8 mouse cellular contexts compared by ENCODE assay signal in genomic region chr19:46314151-46314601, GRCm38 (mm10). TPM values are rescaled to one million over a fixed set of nuclear protein-coding genes. Genes with fewer than 3 reads are reported as not detected.
DNase-seq lines count a peak whose midpoint lies in the region; ATAC-seq and TF ChIP-seq lines count a peak whose summit lies in the region.

No protein-coding gene starts in this region.

- no peak overlapping the region for H3K27ac ChIP-seq in midbrain, embryonic 10.5 days (replicated peaks)
- H3K27ac ChIP-seq in midbrain, embryonic 14.5 days (replicated peaks; ENCODE audit: low read depth, low read length), result no peak overlapping the region
- H3K27ac ChIP-seq in liver, postnatal 0 days (ENCODE audit: low read depth), result peak overlapping the region; percentile 74

- peaks cover 98% of the 10 kb centered on the region for H3K27me3 ChIP-seq in midbrain, embryonic 10.5 days (ENCODE audit: low read depth, poor library complexity, severe bottlenecking)
- peaks cover 47% of the 10 kb centered on the region for H3K27me3 ChIP-seq in midbrain, embryonic 14.5 days (ENCODE audit: control insufficient read depth, insufficient read depth, low read length)
- H3K27me3 ChIP-seq in liver, postnatal 0 days (ENCODE audit: insufficient read depth, low read length), result peaks cover 49% of the 10 kb centered on the region

- no peak overlapping the region for H3K4me2 ChIP-seq in midbrain, embryonic 14.5 days (ENCODE audit: low read length)
- H3K4me2 ChIP-seq in liver, postnatal 0 days (ENCODE audit: low read depth, low read length), result peak overlapping the region; percentile 62

- ATAC-seq in frontal cortex, adult (ENCODE audit: low TSS enrichment), result no peak
- ATAC-seq in midbrain, embryonic 14.5 days (ENCODE audit: low FRiP score, low TSS enrichment), result no peak
- ATAC-seq in liver, postnatal 0 days, result peak; percentile 8; the same call in 1 of the 2 replicates

- peaks cover 38% of the 10 kb centered on the region for H3K4me1 ChIP-seq in midbrain, embryonic 10.5 days
- peaks cover 18% of the 10 kb centered on the region for H3K4me1 ChIP-seq in midbrain, embryonic 14.5 days (ENCODE audit: control insufficient read depth, insufficient read depth, low read length)
- peaks cover 44% of the 10 kb centered on the region for H3K4me1 ChIP-seq in liver, postnatal 0 days (ENCODE audit: insufficient read depth)

- H3K4me3 ChIP-seq in midbrain, embryonic 10.5 days, result peak overlapping the region; percentile 19; the same call in 1 of the 2 replicates
- no peak overlapping the region for H3K4me3 ChIP-seq in midbrain, embryonic 14.5 days (replicated peaks; ENCODE audit: low read depth, low read length)
- 0 out of 2 replicates have a peak overlapping the region, but pooled peaks have one; percentile 9 for H3K4me3 ChIP-seq in liver, postnatal 0 days (ENCODE audit: low read depth, low read length)

- peaks cover 24% of the 10 kb centered on the region for H3K36me3 ChIP-seq in midbrain, embryonic 10.5 days
- H3K36me3 ChIP-seq in midbrain, embryonic 14.5 days (ENCODE audit: control insufficient read depth, insufficient read depth, low read length), result peaks cover 38% of the 10 kb centered on the region
- peaks cover 14% of the 10 kb centered on the region for H3K36me3 ChIP-seq in liver, postnatal 0 days (replicated peaks; ENCODE audit: insufficient read depth, low read length)

- 14% methylated on average over 18 of the region's 18 CpGs for WGBS in midbrain, embryonic 10.5 days
- 15% methylated on average over 18 of the region's 18 CpGs for WGBS in midbrain, embryonic 14.5 days
- 22% methylated on average over 18 of the region's 18 CpGs for whole genome bisulfite sequencing in liver, postnatal 0 days (ENCODE audit: insufficient replicate concordance)

- TF ChIP-seq CTCF in liver, postnatal 0 days (IDR thresholded peaks at IDR 0.05; ENCODE audit: low read depth), result no peak

- H3K9me3 ChIP-seq in midbrain, embryonic 10.5 days (replicated peaks), result no peaks in the 10 kb centered on the region
- no peaks in the 10 kb centered on the region for H3K9me3 ChIP-seq in midbrain, embryonic 14.5 days (ENCODE audit: control insufficient read depth, low read length)
- H3K9me3 ChIP-seq in liver, postnatal 0 days (ENCODE audit: low read length), result no peaks in the 10 kb centered on the region

- TF ChIP-seq EP300 in liver, postnatal 0 days (IDR thresholded peaks at IDR 0.05; ENCODE audit: low read depth), result no peak

- H3K9ac ChIP-seq in midbrain, embryonic 14.5 days (replicated peaks; ENCODE audit: low read length), result no peak overlapping the region
- no peak overlapping the region; the same call in 1 of the 2 replicates for H3K9ac ChIP-seq in liver, postnatal 0 days (replicated peaks)

- peak; percentile 23 to 27 for DNase-seq in frontal cortex, postnatal 10 days (ENCODE audit: low spot score in 2 of 2)
- DNase-seq in midbrain, embryonic 10.5 days (ENCODE audit: low spot score), result no peak
- DNase-seq in midbrain, embryonic 14.5 days, result no peak
- DNase-seq in cerebellum, adult 9-10 months, result peak; percentile 51
- peak; percentile 66 for DNase-seq in liver, postnatal 0 days
- no peak for DNase-seq in embryo, embryonic 10.5 days (ENCODE audit: low spot score)
- DNase-seq in layer of hippocampus, postnatal 36 days, result no peak

RNA-seq across cellular contexts. Expression of gene Nfkb2, which starts 10.1 kb away (rescaled TPM):
- polyA plus RNA-seq in midbrain, embryonic 10.5 days (2016; fragmentation: Nextera tagmentation; extraction: Ambion mirVana), result 5.2 and 5.6 TPM in 2 replicates
- 1.6 and 2.1 TPM in 2 replicates for polyA plus RNA-seq in midbrain, embryonic 14.5 days (2014; fragmentation: Nextera tagmentation; extraction: Ambion mirVana)
- polyA plus RNA-seq in liver, postnatal 0 days (2015; fragmentation: Nextera tagmentation; extraction: Ambion mirVana), result 2.9 and 3.5 TPM in 2 replicates
- total RNA-seq in layer of hippocampus, postnatal 36 days (2021), result 1 to 10 TPM; 1.9 to 3.2 TPM

RNA-seq across cellular contexts. Expression of gene Psd, which starts 12.8 kb away (rescaled TPM):
- 4.7 and 8.9 TPM in 2 replicates for polyA plus RNA-seq in midbrain, embryonic 10.5 days (2016; fragmentation: Nextera tagmentation; extraction: Ambion mirVana)
- polyA plus RNA-seq in midbrain, embryonic 14.5 days (2014; fragmentation: Nextera tagmentation; extraction: Ambion mirVana), result 112 and 144 TPM in 2 replicates
- polyA plus RNA-seq in liver, postnatal 0 days (2015; fragmentation: Nextera tagmentation; extraction: Ambion mirVana), result 1.9 and 2.0 TPM in 2 replicates
- total RNA-seq in layer of hippocampus, postnatal 36 days (2021), result 100 to 1,000 TPM; 731 to 733 TPM

RNA-seq across cellular contexts. Expression of gene Fbxl15, which starts 13.8 kb away (rescaled TPM):
- 24.6 and 25.0 TPM in 2 replicates for polyA plus RNA-seq in midbrain, embryonic 10.5 days (2016; fragmentation: Nextera tagmentation; extraction: Ambion mirVana)
- polyA plus RNA-seq in midbrain, embryonic 14.5 days (2014; fragmentation: Nextera tagmentation; extraction: Ambion mirVana), result 45.8 and 53.5 TPM in 2 replicates
- polyA plus RNA-seq in liver, postnatal 0 days (2015; fragmentation: Nextera tagmentation; extraction: Ambion mirVana), result 8.6 and 8.8 TPM in 2 replicates
- 10 to 100 TPM; 28.3 to 33.6 TPM for total RNA-seq in layer of hippocampus, postnatal 36 days (2021)

RNA-seq across cellular contexts. Expression of gene Cuedc2, which starts 24.3 kb away (rescaled TPM):
- polyA plus RNA-seq in midbrain, embryonic 10.5 days (2016; fragmentation: Nextera tagmentation; extraction: Ambion mirVana), result 239 and 249 TPM in 2 replicates
- polyA plus RNA-seq in midbrain, embryonic 14.5 days (2014; fragmentation: Nextera tagmentation; extraction: Ambion mirVana), result 300 and 307 TPM in 2 replicates
- 52.4 and 53.8 TPM in 2 replicates for polyA plus RNA-seq in liver, postnatal 0 days (2015; fragmentation: Nextera tagmentation; extraction: Ambion mirVana)
- 100 to 1,000 TPM; 164 to 167 TPM for total RNA-seq in layer of hippocampus, postnatal 36 days (2021)

RNA-seq across cellular contexts. Expression of gene Mfsd13a, which starts 26.7 kb away (rescaled TPM):
- polyA plus RNA-seq in midbrain, embryonic 10.5 days (2016; fragmentation: Nextera tagmentation; extraction: Ambion mirVana), result 9.1 and 10.1 TPM in 2 replicates
- polyA plus RNA-seq in midbrain, embryonic 14.5 days (2014; fragmentation: Nextera tagmentation; extraction: Ambion mirVana), result 7.2 and 7.7 TPM in 2 replicates
- 3.4 and 3.9 TPM in 2 replicates for polyA plus RNA-seq in liver, postnatal 0 days (2015; fragmentation: Nextera tagmentation; extraction: Ambion mirVana)
- total RNA-seq in layer of hippocampus, postnatal 36 days (2021), result 10 to 100 TPM; 28.2 to 30.3 TPM

Comparison
In these comparisons a context has a peak if more than half of its experiments do, and no peak if none do; other contexts are left out.
1. RNA of gene Psd, which starts 12.8 kb away (polyA plus RNA-seq): 112 to 144 TPM in midbrain, embryonic 14.5 days; 4.7 to 8.9 TPM in midbrain, embryonic 10.5 days and 1.9 to 2.0 TPM in liver, postnatal 0 days; every median in the first group is over 10 times any median in the second.
2. DNase-seq: peak in frontal cortex, postnatal 10 days (2 of 2), cerebellum, adult 9-10 months (single experiment) and liver, postnatal 0 days (single experiment); none in midbrain, embryonic 10.5 days (single experiment), midbrain, embryonic 14.5 days (single experiment), embryo, embryonic 10.5 days (single experiment) and layer of hippocampus, postnatal 36 days (0 of 2).